ENCODE assay signal across 8 mouse cellular contexts in genomic region chr1:87936516-87936915, GRCm38 (mm10).
DNase-seq lines count a peak whose midpoint lies in the region; ATAC-seq and TF ChIP-seq lines count a peak whose summit lies in the region.
"Had no signal": no experiment of that assay in that cellular context is flagged by ENCODE, and none has a peak within 500 bp of the region (broad histone marks: within the 10 kb centered on the region; RNA-seq: fewer than 3 reads in every experiment).

No protein-coding gene starts in this region.

- H3K36me3 ChIP-seq in ES-E14 (ENCODE audit: control insufficient read depth, insufficient read depth, low read length, poor library complexity, severe bottlenecking): peaks cover 50% of the 10 kb centered on the region
- H3K36me3 ChIP-seq in heart, embryonic 12.5 days: peaks cover 93% of the 10 kb centered on the region

- peak; percentile 71 for ATAC-seq in erythroblast, adult 5-6 weeks (replicated peaks; ENCODE audit: low FRiP score, poor library complexity, severe bottlenecking)
- ATAC-seq in heart, embryonic 12.5 days (ENCODE audit: insufficient number of reproducible peaks, low FRiP score): no peak

- H3K9me3 ChIP-seq in ES-E14 (ENCODE audit: control insufficient read depth, insufficient read depth, low read depth, low read length): no peaks in the 10 kb centered on the region
- no peaks in the 10 kb centered on the region for H3K9me3 ChIP-seq in heart, embryonic 12.5 days (replicated peaks)
- H3K9me3 ChIP-seq: megakaryocyte, embryonic 14.5 days had no signal

- H3K4me3 ChIP-seq in layer of hippocampus, adult 2 months: no peak overlapping the region
- no peak overlapping the region for H3K4me3 ChIP-seq in ES-E14 (ENCODE audit: insufficient read depth in 1 of 2, low read depth in 1 of 2, low read length in 2 of 2, poor library complexity in 1 of 2, severe bottlenecking in 1 of 2)
- H3K4me3 ChIP-seq in heart, embryonic 12.5 days: no peak overlapping the region
- H3K4me3 ChIP-seq: megakaryocyte, embryonic 14.5 days had no signal

- TF ChIP-seq CTCF in layer of hippocampus, adult 2 months (conservative IDR thresholded peaks at IDR 0.05): peak; percentile 74

- no peaks in the 10 kb centered on the region for H3K4me1 ChIP-seq in ES-E14 (ENCODE audit: control insufficient read depth in 2 of 2, insufficient read depth in 2 of 2, low read length in 2 of 2, poor library complexity in 1 of 2)
- H3K4me1 ChIP-seq in heart, embryonic 12.5 days (replicated peaks): no peaks in the 10 kb centered on the region

- DNase-seq in layer of hippocampus, adult 2 months (ENCODE audit: low spot score in 2 of 2): no peak
- no peak for DNase-seq in layer of hippocampus, adult 9-10 months (ENCODE audit: low spot score)
- DNase-seq in A20 (ENCODE audit: low read depth, low spot score) (peak; percentile 41), ES-E14 (ENCODE audit: low read depth, low spot score) (peak; percentile 9)
- no peak for DNase-seq in urinary bladder, postnatal 25 days (ENCODE audit: low spot score)

- peak overlapping the region; percentile 51 for H3K27ac ChIP-seq in layer of hippocampus, adult 2 months
- no peak overlapping the region for H3K27ac ChIP-seq in ES-E14 (ENCODE audit: insufficient read depth, low read depth, low read length, poor library complexity, severe bottlenecking)
- no peak overlapping the region for H3K27ac ChIP-seq in heart, embryonic 12.5 days (ENCODE audit: poor library complexity, severe bottlenecking)

- 38% methylated on average over 2 of the region's 2 CpGs for WGBS in heart, embryonic 12.5 days

- in situ Hi-C loops in ES-E14 (cut with MboI; ENCODE audit: low sequenced_read_pairs in 2 of 2, unreplicated experiment in 2 of 2): no loop called here

- H3K4me2 ChIP-seq in heart, embryonic 12.5 days: no peak overlapping the region

- H3K27me3 ChIP-seq in heart, embryonic 12.5 days (replicated peaks): no peaks in the 10 kb centered on the region
- H3K27me3 ChIP-seq: megakaryocyte, embryonic 14.5 days had no signal

- H3K9ac ChIP-seq in ES-E14 (ENCODE audit: insufficient read depth, low read depth, low read length, poor library complexity, severe bottlenecking): no peak overlapping the region
- no peak overlapping the region for H3K9ac ChIP-seq in heart, embryonic 12.5 days

TF ChIP-seq in ES-E14, 5 proteins besides CTCF, POLR2A, EP300 and RAD21:
- TF ChIP-seq HCFC1 (IDR thresholded peaks at IDR 0.05; ENCODE audit: borderline replicate concordance, insufficient read depth, low read length): no peak
- no peak for TF ChIP-seq ZC3H11A (IDR thresholded peaks at IDR 0.05; ENCODE audit: borderline replicate concordance, low read depth, low read length)
- TF ChIP-seq ZNF384 (IDR thresholded peaks at IDR 0.05; ENCODE audit: low read depth, low read length): no peak
- TF ChIP-seq MAFK (IDR thresholded peaks at IDR 0.05; ENCODE audit: insufficient read depth, low read depth, low read length): no peak
- no peak for TF ChIP-seq CHD2 (IDR thresholded peaks at IDR 0.05; ENCODE audit: low read depth, low read length)

Comparison
In these comparisons a context has a peak if more than half of its experiments do, and no peak if none do; other contexts are left out.
1. DNase-seq: peak in A20 (single experiment) and ES-E14 (single experiment); none in layer of hippocampus, adult 2 months (0 of 2), layer of hippocampus, adult 9-10 months (single experiment) and urinary bladder, postnatal 25 days (single experiment).